Mouse (Mus musculus) E14TG2a.4 (cell line): ENCODE measurements around the gene Alg14.

Experiments used
- CTCF ChIP-seq: conservative IDR thresholded peaks from 2 replicates; pipeline ENCODE4 v1.5.1; 2014; ENCODE audit warnings: low read length
- NANOG ChIP-seq: IDR thresholded peaks from 2 replicates; pipeline ENCODE4 v1.6.1; 2014; ENCODE audit warnings: borderline replicate concordance, low read length, mixed read lengths
- POU5F1 ChIP-seq: IDR thresholded peaks from 2 replicates; pipeline ENCODE4 v1.6.1; 2014; ENCODE audit warnings: low read length, borderline replicate concordance

- TF ChIP-seq CTCF (peak; percentile 94), NANOG (no peak), POU5F1 (no peak)
Measured at GRCm38 (mm10) chr3:121307532-121308234, 16.1 kb downstream of the Alg14 start.
